Mouse (Mus musculus) testis, postnatal 14 days (tissue): ENCODE measurements around the gene Srgap1.
A peak's percentile ranks its signal among the peaks of the same experiment; 100 is the strongest.

Experiments used
- DNase-seq: peaks from one replicate; pipeline ENCODE4 v3.0.0; 2021; ENCODE audit warnings: low spot score

Srgap1 gene

DNA sequence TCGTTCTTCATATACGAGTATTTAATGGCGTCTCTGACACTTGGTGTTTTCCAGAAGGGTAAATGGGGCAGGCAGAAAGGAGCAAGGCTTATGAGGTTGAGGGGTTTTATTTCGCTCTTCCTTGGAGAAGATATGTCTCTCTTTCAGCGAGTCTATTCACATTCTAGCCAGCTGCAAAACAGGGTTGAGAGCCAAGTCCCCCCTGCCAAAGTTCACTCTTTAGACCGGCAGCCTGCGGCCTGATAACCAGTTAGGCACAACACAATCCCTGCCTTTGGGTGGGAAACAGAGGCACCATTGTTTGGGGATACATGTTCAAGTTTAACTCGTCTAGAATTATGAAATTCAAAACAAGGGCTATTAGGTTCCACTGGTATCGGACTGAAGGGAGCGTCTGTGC lies 83.0 kb downstream of the Srgap1 start:
- DNase-seq = no peak

DNA sequence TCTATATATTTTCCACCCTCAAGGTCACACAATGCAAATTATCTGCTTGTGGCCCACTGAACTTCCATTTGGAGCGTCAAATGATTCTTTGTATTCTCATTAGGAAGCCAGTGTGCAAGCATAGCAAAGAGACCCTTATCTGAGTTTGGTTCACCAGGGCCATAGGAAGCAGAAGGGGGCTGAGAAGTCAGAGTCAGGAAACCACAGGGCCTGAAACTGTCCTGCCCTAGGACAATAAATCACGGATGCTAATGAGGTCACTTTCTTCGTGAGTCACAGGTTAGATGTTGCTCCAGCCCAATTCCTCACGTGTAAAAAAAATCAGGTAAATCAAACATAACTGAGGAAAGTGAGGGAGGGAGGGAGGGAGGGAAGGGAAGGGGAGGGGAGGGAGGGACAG lies 85.1 kb downstream of the Srgap1 start:
- no peak for DNase-seq

DNA sequence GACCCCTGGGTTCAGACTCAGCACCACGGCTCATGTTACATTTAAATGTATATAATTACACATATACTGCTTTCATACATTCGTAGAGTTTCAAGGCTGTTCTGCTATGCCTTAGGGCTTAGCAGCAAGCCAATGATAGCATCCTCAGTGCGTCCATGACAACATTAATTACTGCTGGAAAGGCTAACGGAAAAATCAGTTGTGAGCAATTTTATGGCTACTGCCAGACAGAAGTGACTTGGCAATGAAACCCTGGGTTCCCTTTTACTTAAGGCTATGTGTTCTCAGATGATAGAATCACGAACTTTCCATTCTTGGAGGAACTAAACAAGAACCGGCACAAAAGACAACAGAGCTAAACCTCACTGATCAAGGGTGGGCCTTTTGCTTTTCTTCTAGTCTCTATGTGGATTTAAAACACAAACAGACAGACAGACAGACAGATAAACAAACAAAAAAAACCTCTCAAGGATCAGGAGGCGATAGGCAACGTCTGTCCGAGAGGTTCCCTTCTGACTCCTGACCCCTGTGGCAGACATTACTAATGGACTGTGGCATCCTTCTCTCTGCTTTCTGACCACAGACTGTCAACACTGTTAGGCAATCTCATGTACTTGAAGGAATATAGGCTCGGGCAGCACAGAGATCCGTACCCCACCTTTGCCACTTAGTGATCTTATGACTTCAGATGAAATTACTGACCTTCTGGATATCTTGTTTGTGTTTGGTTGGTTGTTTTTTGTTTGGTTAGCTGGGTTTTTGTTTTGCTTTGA lies 85.8 kb downstream of the Srgap1 start:
- DNase-seq = no peak

DNA sequence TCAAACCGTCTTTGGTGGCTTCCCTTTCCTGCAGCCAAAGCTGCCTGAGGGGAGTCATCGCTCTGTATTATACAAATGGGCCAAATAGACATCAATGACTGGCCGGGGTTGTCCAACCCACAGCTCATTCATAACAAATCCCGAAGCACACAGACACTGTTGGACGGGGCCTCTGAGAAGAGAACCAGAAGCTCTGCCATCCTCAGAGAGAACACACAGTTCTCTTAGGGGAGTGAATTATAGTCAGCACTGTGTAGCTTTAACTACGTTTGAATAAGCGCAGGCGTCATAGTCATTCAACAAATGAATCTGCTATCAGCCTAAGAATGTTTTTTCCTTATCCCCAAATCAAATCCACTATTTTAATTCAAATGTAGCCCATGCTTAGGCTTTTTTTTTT lies 88.4 kb downstream of the Srgap1 start:
- no peak for DNase-seq

DNA sequence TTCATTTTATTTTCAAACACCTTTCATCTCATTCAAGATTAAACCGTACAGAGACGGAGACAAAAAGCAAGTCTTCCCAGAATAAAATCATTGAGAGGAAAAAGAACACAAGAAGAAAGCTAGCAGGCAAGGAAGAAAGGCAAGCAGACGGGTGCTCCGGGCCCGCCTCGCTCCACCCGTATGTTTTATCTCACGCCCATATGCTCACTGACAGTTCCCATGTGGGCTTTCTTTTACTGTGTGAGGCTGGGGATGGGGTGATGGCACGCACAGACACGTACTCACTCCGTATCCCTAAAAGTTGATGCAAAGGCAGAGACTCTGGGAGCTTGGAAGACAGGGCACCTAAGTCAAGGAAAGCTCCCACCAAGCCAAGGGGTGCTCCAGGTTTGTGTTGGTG lies 90.6 kb downstream of the Srgap1 start:
- no peak for DNase-seq

DNA sequence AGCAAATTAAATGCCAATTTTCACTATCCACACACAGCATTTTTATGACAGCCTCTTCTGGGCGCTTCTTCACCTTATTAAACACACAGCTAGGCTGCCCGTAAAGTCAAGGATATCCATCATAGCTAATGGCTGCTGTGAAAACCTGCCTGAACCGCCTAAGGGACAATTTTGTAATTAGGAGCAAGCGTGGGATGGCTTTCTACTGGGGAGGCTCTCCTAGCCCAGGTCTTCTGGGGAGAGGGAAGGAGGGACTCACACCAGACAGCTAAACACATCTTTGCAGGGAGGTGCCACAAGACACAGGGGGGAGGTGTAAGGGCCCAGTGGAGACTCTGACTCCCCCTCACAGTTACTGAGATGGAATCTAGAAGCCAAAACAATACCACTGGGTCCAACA lies 91.4 kb downstream of the Srgap1 start:
- DNase-seq = no peak

DNA sequence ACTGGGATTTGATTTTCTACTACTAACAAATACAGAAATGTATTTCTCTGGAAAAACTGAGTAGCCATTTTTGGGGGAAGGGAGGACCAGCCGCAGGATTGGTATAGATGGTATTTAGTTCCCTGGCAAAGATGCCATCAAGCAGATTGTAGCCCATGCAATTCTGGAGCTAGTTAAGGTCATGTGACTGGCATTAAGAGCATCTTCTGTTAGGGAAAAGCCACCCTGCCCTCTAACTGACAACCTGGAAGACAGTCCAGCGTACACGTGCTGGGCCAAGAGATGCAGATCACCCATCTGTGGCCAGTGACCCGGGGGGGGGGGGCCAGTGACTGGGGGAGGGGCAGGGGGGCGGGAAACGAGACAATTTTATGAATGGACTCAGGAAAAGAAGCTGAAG lies 92.2 kb downstream of the Srgap1 start:
- no peak for DNase-seq

DNA sequence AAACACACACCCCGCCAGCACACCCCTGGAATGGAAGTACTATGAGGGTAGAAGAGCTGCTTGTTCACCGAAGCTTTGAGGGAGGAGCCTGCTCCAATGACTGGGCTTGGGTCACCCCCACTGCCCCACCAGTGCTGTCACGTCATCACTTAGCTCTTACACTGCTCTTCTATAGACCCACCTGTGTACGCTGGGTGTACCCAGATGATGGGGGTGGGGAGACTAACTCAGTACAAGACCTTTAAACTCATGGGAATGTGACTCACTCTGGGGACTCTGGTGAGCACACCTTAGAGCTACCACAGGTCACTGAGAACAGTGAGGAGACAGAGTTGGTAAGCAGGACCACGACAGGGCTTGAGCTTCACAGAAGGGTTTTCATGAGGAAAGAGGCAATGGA lies 94.1 kb downstream of the Srgap1 start:
- no peak for DNase-seq

DNA sequence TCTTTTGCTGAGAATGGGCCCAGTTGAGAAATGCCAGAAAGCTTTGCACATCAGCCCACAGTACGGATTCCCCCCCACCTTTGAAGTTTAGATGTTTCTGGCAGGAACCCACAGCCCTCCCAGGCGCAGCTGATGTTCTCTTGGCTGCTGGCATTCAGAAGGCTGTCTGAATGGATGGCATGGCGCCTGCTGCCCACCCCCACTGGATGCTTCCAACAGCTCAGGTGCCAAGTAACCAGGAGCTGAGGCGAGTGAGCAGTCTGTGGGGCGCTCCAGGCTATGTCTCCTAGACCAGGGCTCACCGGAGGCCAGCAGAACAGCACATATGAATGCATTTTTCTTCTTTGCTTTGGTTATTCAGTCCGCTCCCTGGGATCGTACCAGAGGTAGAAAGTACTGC lies 100.9 kb downstream of the Srgap1 start:
- no peak for DNase-seq

DNA sequence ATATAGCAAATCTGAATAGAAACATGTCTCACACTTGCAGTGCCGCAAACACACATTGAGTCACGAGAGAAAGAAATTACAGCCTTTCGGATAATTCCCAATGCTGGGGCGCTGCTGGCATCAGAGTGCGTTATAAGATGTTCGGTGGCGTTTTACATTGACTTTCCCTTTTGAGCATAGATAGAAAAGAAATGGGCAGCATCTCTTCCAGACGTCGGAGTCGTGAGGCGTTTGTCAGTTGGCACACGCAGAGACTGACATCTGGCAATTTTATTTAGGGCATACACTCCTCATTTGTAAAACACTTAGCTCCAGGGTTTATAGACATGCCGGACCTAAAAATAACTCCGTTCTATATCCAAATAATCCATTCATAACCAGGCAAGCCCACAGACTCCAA lies 115.2 kb downstream of the Srgap1 start:
- no peak for DNase-seq

DNA sequence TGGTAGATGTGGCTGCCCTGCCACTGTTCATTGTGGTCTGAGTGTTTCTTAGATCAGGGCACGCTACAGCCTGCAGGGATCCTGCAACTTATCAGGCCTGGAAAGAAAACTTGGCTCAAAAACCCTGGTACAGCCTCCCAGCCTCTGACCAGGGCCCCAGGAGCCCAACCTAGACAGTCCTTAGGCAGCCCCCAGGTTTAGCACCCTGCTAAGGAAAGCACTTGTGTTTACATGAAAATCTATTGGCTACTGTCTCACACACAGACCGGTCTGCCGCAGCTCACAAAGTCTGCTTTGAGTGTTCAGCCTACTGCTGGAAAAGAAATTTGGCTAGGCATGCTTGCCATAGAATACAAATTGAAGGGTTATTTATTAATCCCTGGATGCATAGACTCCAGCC lies 121.0 kb downstream of the Srgap1 start:
- DNase-seq = no peak

DNA sequence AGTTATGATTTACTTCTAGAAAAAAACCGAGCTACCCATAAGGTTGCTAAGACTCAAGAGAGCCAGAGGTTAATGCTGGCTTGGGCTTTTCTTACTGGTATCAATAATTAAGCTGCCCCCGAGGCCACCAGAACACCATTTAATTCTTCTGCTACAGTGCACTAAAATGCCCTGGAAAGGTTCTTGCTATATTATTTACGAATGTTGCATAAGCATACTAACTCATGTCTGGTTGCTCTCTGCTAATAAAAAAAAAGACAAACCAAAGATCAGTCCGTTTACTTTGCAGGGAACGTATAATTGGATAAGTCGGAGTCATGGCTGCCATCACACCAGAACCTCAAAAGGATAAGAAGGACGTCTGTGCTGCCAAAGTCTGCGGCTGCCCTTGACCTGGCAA lies 128.1 kb downstream of the Srgap1 start:
- no peak for DNase-seq

DNA sequence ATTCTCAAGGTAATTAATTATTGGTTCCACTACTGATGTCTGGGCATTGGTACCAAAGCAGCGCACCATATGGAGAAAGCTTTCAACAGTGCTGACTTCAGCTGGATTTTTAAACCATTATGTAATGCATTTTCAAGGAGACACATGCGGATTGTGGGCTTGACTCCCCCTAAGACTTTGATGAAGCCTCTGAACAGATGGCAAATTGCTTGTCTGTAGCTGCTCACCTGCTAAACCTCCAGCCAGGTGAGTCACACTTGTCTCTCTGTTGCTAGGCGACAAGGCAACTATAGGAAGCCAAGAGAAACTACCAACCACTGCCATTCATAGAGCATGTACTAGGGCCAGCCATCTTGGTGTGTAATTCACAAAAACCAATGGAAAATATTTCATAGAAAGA lies 128.5 kb downstream of the Srgap1 start:
- DNase-seq = no peak

DNA sequence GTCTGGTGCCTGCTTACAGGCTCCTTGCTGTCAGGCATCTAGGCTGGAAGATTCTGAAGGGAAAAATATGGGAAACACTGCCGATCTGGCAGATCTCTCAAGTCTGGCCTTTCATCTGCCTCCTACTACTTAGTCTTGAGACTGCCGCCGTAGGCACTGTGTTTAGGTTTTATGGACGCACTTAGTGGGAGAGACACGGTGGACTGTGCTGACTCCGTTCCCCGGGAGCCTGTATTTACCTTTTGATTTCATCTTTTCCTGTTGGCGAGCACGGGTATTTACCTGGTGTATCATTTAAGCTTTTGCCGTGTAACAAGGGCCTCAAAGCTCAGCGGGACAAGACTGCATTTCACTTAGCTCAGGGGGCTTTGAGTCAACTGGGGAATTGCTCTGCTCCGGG lies 131.6 kb downstream of the Srgap1 start:
- no peak for DNase-seq

DNA sequence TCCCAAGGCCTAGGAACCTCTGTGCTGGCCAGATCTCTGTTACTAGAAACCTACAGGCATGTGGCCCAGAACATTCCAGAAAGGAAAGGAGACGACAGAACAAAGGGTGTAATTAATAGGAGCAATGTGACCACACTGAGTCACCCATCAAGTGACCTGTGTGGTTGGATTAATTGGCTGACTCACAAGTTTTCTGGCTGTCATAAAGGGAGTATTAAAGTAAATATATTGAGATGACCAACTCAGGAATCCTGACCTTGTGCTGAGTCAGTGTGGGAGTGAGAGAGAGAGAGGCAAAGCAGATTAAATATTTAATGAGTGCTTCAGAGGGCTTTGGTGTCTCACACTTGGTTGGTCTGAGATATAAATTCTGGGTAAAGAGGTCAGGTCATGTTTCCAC lies 143.0 kb downstream of the Srgap1 start:
- DNase-seq = peak; percentile 18

DNA sequence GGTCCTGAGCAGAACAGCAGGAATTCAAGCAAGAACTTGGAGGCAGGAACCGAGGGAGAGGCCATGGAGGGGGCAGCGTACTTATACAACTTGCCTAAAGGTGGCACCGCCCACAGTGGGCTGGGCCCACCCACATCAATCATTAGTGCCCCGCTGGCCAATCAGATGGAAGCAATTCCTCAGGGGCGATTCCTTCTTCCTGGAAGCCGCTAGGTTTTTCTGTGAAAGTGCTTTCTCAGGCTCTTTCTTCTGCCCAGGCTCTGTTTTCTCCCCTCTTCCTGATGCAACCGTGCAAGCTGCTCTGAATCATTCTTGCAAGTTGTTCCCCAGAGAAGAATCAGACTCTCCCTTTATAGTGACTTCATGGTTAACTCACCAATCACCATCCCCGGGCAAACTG lies 144.5 kb downstream of the Srgap1 start:
- DNase-seq = peak; percentile 46

DNA sequence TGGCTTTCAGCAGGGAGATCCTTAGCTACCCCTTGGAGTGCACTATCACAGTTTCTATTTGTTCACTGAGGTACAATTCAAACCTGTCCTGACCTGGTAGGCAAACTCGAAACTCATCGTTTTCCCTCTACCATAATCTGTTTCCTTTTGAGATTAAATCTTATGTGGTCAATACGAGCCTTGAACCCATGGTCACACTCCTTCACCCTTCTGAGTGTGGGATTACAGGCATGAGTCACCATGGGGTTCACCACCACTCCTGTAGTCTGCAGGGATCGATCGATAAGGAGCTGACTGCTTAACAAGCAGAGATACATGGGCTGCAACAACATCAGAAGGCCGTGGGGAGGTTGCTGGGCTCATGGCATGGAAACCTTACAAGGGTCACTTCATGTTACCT lies 146.3 kb downstream of the Srgap1 start:
- no peak for DNase-seq

DNA sequence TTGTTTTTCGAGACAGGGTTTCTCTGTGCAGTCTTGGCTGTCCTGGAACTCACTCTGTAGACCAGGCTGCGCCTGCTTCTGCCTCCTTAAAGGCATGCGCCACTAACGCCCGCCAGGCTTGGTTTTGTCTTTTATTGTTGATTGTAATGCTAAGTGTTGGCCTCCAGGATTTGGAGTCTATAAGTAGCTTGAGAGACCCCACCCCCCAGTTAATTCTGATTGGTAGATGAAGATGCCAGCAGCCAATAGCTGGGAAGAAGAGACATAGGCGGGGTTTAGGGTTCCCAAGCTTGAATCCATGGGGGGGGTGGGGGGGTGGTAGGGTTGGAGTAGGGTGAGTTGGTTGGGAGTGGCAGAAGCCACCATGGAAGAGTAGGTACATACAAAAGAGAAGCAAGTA lies 147.4 kb downstream of the Srgap1 start:
- DNase-seq = no peak

DNA sequence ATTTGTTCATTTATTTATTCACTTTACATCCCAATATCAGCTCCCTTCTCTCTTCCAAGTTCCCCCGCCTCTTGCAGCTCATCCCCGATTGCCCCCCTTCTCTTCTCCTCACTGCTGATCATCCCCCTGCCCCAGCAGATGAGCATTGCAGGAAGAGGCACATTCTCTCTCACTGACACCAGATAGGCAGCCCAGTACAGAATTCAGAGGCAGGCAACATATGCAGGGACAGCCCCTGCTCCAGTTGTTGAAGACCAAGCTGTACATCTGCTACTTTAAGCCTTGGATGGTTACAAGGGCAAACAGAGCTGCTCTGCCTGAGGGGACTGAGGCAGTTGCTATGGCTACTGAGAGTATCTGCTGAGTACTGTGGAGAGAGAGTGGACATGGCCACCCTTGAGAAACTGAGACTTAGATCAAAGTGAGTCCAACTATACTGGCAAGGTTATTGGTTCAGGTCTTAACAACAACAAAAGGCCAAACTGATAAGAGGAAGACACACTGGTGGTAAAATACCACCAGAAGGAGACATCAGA lies 149.2 kb downstream of the Srgap1 start:
- no peak for DNase-seq

DNA sequence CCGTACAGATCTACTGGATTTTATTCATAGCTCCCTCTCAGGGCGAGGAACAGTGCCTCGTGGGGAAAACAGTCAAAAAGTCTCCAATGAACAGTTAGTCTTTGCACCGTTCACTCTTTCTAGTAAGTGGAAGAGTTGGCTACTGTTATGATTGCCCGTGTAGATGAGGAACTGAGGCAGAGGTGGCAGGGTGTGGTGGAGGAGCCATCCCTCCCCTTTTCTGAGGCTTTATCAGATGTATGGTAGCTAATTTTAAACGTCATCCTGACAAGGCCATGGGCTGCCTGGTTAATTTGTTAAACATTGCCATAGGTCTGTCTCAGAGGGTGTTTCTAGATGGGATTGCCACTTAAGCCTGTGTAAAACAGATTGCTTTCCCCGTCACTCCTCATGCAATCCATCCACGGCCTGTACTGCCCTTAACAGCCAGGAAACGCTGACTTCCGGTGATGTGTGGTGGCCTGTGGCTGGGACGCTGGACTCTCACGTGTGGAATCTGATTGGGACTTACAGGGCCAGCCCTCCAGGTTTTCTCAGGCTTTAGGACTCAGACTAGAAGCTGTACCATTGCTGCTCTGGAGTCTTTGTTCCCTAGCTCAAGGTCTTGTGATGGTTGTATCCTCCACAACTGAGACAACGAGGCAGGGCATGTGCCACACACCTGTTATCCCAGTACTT lies 155.6 kb downstream of the Srgap1 start:
- no peak for DNase-seq

DNA sequence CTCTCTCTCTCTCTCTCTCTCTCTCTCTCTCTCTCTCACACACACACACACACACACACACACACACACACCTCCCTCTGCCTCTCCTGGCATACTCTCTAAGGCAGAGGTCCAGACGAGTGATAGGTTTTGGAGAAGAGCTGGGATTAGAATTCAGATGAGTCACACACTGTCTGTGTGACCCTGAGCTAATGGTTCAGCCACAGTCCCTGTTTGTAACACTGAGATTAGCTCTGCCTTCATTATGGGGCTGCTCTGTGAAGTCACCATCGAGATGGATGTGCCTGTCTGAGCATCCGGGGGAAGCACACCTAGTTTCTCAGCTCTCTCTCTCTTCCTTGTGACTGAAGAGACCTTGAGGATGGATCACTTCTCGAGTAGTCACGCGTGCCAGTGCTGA lies 157.1 kb downstream of the Srgap1 start:
- no peak for DNase-seq

DNA sequence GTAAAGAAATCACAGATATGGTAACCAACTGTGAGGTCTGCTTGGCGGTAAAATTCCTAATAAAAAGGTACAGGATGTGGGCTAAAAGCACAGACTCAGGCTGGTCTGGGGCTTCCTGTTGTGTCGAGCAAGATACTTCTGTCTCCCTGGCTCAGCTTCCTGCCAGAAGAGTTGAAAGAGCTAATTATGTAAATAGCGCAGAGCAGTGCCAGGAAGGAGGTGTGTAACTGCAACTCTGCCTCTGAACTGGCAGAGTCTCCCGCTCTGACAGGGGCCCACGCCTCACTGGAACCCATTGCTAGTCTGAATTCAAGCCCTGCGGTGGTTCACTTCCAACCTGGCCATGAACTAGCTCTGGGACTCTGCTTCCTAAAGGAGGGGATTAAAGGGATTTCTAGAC lies 160.3 kb downstream of the Srgap1 start:
- no peak for DNase-seq

DNA sequence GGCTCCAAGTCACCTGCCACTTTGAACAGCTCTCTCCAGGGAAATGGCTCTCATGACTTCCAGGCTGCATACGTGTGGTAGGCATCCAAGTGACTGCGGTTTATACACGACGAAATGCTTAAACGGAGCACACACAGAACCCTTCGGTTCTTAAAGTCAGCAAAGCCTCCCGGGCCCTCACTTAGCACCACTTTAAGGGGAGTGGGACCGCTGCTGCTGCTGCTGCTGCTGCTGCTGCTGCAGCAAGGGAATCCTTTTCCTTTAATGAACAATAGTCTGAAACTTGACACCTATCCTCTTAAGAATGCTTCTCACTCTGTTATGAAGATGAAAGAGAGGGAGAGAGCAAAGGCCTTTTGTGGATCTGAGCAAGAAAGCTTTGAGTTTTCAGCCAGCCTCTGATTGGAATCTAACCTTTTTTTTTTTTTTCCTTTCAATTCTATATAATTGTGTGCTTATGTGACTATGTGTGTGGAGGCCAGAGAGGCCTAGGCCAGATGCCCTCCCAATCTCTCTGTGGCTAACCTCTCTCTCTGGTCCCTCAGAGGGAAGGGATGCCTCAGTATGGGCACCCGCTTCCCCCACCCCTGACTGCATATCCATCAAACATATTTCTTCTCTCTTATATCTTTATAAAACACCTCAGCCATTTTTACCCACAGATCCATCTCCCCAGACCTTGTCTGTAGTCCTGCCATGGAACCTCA lies 161.4 kb downstream of the Srgap1 start:
- no peak for DNase-seq
